Mouse (Mus musculus): ENCODE results near the gene Vwa2. TPM values are rescaled to one million over a fixed set of nuclear protein-coding genes. Genes with fewer than 3 reads are reported as not detected.

The Vwa2 gene
- polyA plus RNA-seq, 1 experiment from 2014 or later, result 0.16 TPM

GRCm38 (mm10) chr19:56949868-56950267, 75.8 kb downstream of the Vwa2 start:
- Histone ChIP-seq H3K27ac (no peak overlapping the region), H3K9me3 (replicated peaks) (no peaks in the 10 kb centered on the region), H3K27me3 (no peaks in the 10 kb centered on the region), H3K4me2 (no peak overlapping the region), H3K9ac (no peak overlapping the region), H3K36me3 (no peaks in the 10 kb centered on the region), H3K4me3 (no peak overlapping the region), H3K4me1 (replicated peaks) (no peaks in the 10 kb centered on the region)
- 56% methylated on average over 8 of the region's 8 CpGs for WGBS
- ATAC-seq (replicated peaks; ENCODE audit: insufficient number of reproducible peaks, insufficient read depth, low FRiP score, low read depth), result no peak

GRCm38 (mm10) chr19:56950818-56951217, 76.8 kb downstream of the Vwa2 start:
- H3K9ac ChIP-seq, result no peak overlapping the region
- 84% methylated on average over 7 of the region's 7 CpGs for WGBS
- no peaks in the 10 kb centered on the region for H3K36me3 ChIP-seq
- no peak overlapping the region for H3K4me2 ChIP-seq
- no peak for ATAC-seq (replicated peaks; ENCODE audit: insufficient number of reproducible peaks, insufficient read depth, low FRiP score, low read depth)
- no peaks in the 10 kb centered on the region for H3K27me3 ChIP-seq
- no peaks in the 10 kb centered on the region for H3K9me3 ChIP-seq (replicated peaks)
- H3K27ac ChIP-seq, result no peak overlapping the region
- H3K4me1 ChIP-seq (replicated peaks), result no peaks in the 10 kb centered on the region
- H3K4me3 ChIP-seq, result no peak overlapping the region

GRCm38 (mm10) chr19:56953856-56954255, 79.8 kb downstream of the Vwa2 start:
- Histone ChIP-seq H3K27me3 (no peaks in the 10 kb centered on the region), H3K9me3 (replicated peaks) (no peaks in the 10 kb centered on the region), H3K4me2 (no peak overlapping the region), H3K36me3 (no peaks in the 10 kb centered on the region), H3K4me1 (replicated peaks) (no peaks in the 10 kb centered on the region), H3K9ac (no peak overlapping the region), H3K27ac (no peak overlapping the region), H3K4me3 (no peak overlapping the region)
- 71% methylated on average over 4 of the region's 4 CpGs for WGBS
- ATAC-seq (replicated peaks; ENCODE audit: insufficient number of reproducible peaks, insufficient read depth, low FRiP score, low read depth), result no peak

- WGBS, result 86% methylated on average over 13 of the region's 13 CpGs
- H3K36me3 ChIP-seq, result no peaks in the 10 kb centered on the region
- peaks cover 5% of the 10 kb centered on the region; the same call in 1 of the 2 replicates for H3K4me1 ChIP-seq (replicated peaks)
- no peak overlapping the region for H3K4me2 ChIP-seq
- H3K9me3 ChIP-seq (replicated peaks), result no peaks in the 10 kb centered on the region
- H3K27me3 ChIP-seq, result no peaks in the 10 kb centered on the region
- no peak overlapping the region for H3K9ac ChIP-seq
- H3K27ac ChIP-seq, result no peak overlapping the region
- H3K4me3 ChIP-seq, result no peak overlapping the region
- ATAC-seq (replicated peaks; ENCODE audit: insufficient number of reproducible peaks, insufficient read depth, low FRiP score, low read depth), result no peak
These were observed 80.8 kb downstream of the Vwa2 start for GRCm38 (mm10) chr19:56954857-56955256.

- H3K9me3 ChIP-seq (replicated peaks), result no peaks in the 10 kb centered on the region
- H3K4me1 ChIP-seq (replicated peaks), result peaks cover 5% of the 10 kb centered on the region; the same call in 1 of the 2 replicates
- no peak for ATAC-seq (replicated peaks; ENCODE audit: insufficient number of reproducible peaks, insufficient read depth, low FRiP score, low read depth)
- H3K27ac ChIP-seq, result no peak overlapping the region
- 78% methylated on average over 20 of the region's 20 CpGs for WGBS
- H3K4me2 ChIP-seq, result no peak overlapping the region
- no peaks in the 10 kb centered on the region for H3K36me3 ChIP-seq
- no peaks in the 10 kb centered on the region for H3K27me3 ChIP-seq
- no peak overlapping the region for H3K4me3 ChIP-seq
- no peak overlapping the region for H3K9ac ChIP-seq
These were observed 81.8 kb downstream of the Vwa2 start for GRCm38 (mm10) chr19:56955568-56956513.

- Histone ChIP-seq H3K4me2 (no peak overlapping the region), H3K27me3 (no peaks in the 10 kb centered on the region), H3K9ac (no peak overlapping the region), H3K9me3 (replicated peaks) (no peaks in the 10 kb centered on the region), H3K4me1 (replicated peaks) (peaks cover 5% of the 10 kb centered on the region; the same call in 1 of the 2 replicates), H3K4me3 (no peak overlapping the region), H3K27ac (no peak overlapping the region), H3K36me3 (no peaks in the 10 kb centered on the region)
- 75% methylated on average over 4 of the region's 4 CpGs for WGBS
- ATAC-seq (replicated peaks; ENCODE audit: insufficient number of reproducible peaks, insufficient read depth, low FRiP score, low read depth), result no peak
These were observed 84.0 kb downstream of the Vwa2 start for GRCm38 (mm10) chr19:56958011-56958410.

- H3K36me3 ChIP-seq, result no peaks in the 10 kb centered on the region
- no peaks in the 10 kb centered on the region for H3K27me3 ChIP-seq
- no peak overlapping the region for H3K27ac ChIP-seq
- WGBS, result 44% methylated on average over 6 of the region's 6 CpGs
- no peak overlapping the region for H3K9ac ChIP-seq
- H3K9me3 ChIP-seq (replicated peaks), result no peaks in the 10 kb centered on the region
- ATAC-seq (replicated peaks; ENCODE audit: insufficient number of reproducible peaks, insufficient read depth, low FRiP score, low read depth), result no peak
- H3K4me2 ChIP-seq, result no peak overlapping the region
- no peak overlapping the region for H3K4me3 ChIP-seq
- H3K4me1 ChIP-seq (replicated peaks), result peaks cover 5% of the 10 kb centered on the region; the same call in 1 of the 2 replicates
These were observed 84.6 kb downstream of the Vwa2 start for GRCm38 (mm10) chr19:56958582-56959021.

GRCm38 (mm10) chr19:56959057-56959456, 85.0 kb downstream of the Vwa2 start:
- Histone ChIP-seq H3K36me3 (no peaks in the 10 kb centered on the region), H3K4me2 (no peak overlapping the region), H3K27me3 (no peaks in the 10 kb centered on the region), H3K9ac (no peak overlapping the region), H3K4me1 (replicated peaks) (peaks cover 5% of the 10 kb centered on the region; the same call in 1 of the 2 replicates), H3K4me3 (no peak overlapping the region), H3K9me3 (replicated peaks) (no peaks in the 10 kb centered on the region), H3K27ac (no peak overlapping the region)
- WGBS, result 88% methylated on average over 2 of the region's 2 CpGs
- no peak for ATAC-seq (replicated peaks; ENCODE audit: insufficient number of reproducible peaks, insufficient read depth, low FRiP score, low read depth)

GRCm38 (mm10) chr19:56959601-56960000, 85.6 kb downstream of the Vwa2 start:
- peaks cover 5% of the 10 kb centered on the region; the same call in 1 of the 2 replicates for H3K4me1 ChIP-seq (replicated peaks)
- WGBS, result 57% methylated on average over 3 of the region's 3 CpGs
- no peaks in the 10 kb centered on the region for H3K9me3 ChIP-seq (replicated peaks)
- no peak overlapping the region for H3K4me3 ChIP-seq
- no peak for ATAC-seq (replicated peaks; ENCODE audit: insufficient number of reproducible peaks, insufficient read depth, low FRiP score, low read depth)
- no peak overlapping the region for H3K27ac ChIP-seq
- no peaks in the 10 kb centered on the region for H3K36me3 ChIP-seq
- H3K9ac ChIP-seq, result no peak overlapping the region
- no peaks in the 10 kb centered on the region for H3K27me3 ChIP-seq
- no peak overlapping the region for H3K4me2 ChIP-seq

Other genes starting within 250 kb of the Vwa2 start
- 4.0 and 4.7 TPM in 2 replicates for gene Adrb1, start 152.1 kb upstream of the Vwa2 start, polyA plus RNA-seq (2015; fragmentation: Nextera tagmentation; extraction: Ambion mirVana)
- 17.8 and 19.0 TPM in 2 replicates for gene Ccdc186, start 52.1 kb upstream of the Vwa2 start, polyA plus RNA-seq (2015; fragmentation: Nextera tagmentation; extraction: Ambion mirVana)
- gene Tdrd1, start 48.0 kb upstream of the Vwa2 start, polyA plus RNA-seq (2015; fragmentation: Nextera tagmentation; extraction: Ambion mirVana), result 0.31 and 0.61 TPM in 2 replicates
- 2.6 and 5.4 TPM in 2 replicates for gene Afap1l2, start 134.0 kb downstream of the Vwa2 start, polyA plus RNA-seq (2015; fragmentation: Nextera tagmentation; extraction: Ambion mirVana)

Measured in heart, embryonic 15.5 days (tissue).